Mouse (Mus musculus) spleen, adult 2 months (tissue): ENCODE results near the gene Camsap2. TPM values are rescaled to one million over a fixed set of nuclear protein-coding genes. Genes with fewer than 3 reads are reported as not detected.

Experiments
- DNase-seq, 2 experiments: peaks; one replicate each; pipeline versions ENCODE4 v3.0.0 to v3.0.0-alpha.2; 2012 to 2021; ENCODE audit warnings: low spot score in 2 of 2, low read depth in 1 of 2
- H3K27ac ChIP-seq: fragments of 200-500 bp; 2 replicates; pipeline ENCODE4 v1.5.1; 2012; ENCODE audit warnings: low read length, inconsistent platforms; ENCODE audit not compliant: insufficient read depth
- H3K27me3 ChIP-seq: fragments of 200-500 bp; 2 replicates; pipeline ENCODE4 v1.6.1; 2012; ENCODE audit warnings: mild to moderate bottlenecking, moderate library complexity, low read length, inconsistent platforms; ENCODE audit not compliant: control insufficient read depth, insufficient read depth
- H3K36me3 ChIP-seq: fragments of 200-500 bp; 2 replicates; pipeline ENCODE4 v1.6.1; 2012; ENCODE audit warnings: mild to moderate bottlenecking, low read length, inconsistent platforms; ENCODE audit not compliant: control insufficient read depth, insufficient read depth
- H3K4me1 ChIP-seq: fragments of 200-500 bp; 2 replicates; pipeline ENCODE4 v1.6.1; 2011; ENCODE audit warnings: inconsistent platforms; ENCODE audit not compliant: control insufficient read depth, insufficient read depth, insufficient read length
- H3K4me3 ChIP-seq: fragments of 200-500 bp; 2 replicates; pipeline ENCODE4 v1.5.1; 2011; ENCODE audit warnings: mild to moderate bottlenecking, inconsistent platforms; ENCODE audit not compliant: insufficient read depth, insufficient read length; ENCODE audit errors: extremely low read depth
- CTCF ChIP-seq: fragments of 200-500 bp; IDR thresholded peaks from 2 replicates; pipeline ENCODE4 v1.5.1; 2011; ENCODE audit warnings: mild to moderate bottlenecking, inconsistent platforms; ENCODE audit not compliant: insufficient read depth, insufficient read length, insufficient replicate concordance; ENCODE audit errors: extremely low read depth
- POLR2A ChIP-seq: fragments of 200-500 bp; IDR thresholded peaks from 2 replicates; pipeline ENCODE4 v1.6.1; 2011; ENCODE audit warnings: low read depth, low read length, inconsistent platforms
- WGBS: fragments of 180-500 bp; shearing (Covaris S2); methylation state at CpG from one replicate; pipeline ENCODE4 v1.1.7; 2018; 5-methylcytosine and 5-hydroxymethylcytosine counted together
- polyA plus RNA-seq: library from polyadenylated mRNA; depleted of rRNA; stranded (reverse); fragments of >200 nt; gene quantifications from 2 replicates; pipeline ENCODE4 v1.2.3, GENCODE M21; 2012

Gene Camsap2
- polyA plus RNA-seq, 1 experiment = 4.3 TPM

- H3K4me1 ChIP-seq = peaks cover 14% of the 10 kb centered on the region
These were observed 85.8 kb downstream of the Camsap2 start for GRCm38 (mm10) chr1:136259893-136260634.

GRCm38 (mm10) chr1:136259543-136259892 is 86.4 kb downstream of the Camsap2 start:
- Histone ChIP-seq H3K4me3 (peak overlapping the region; percentile 17; the same call in 1 of the 2 replicates), H3K4me1 (peaks cover 14% of the 10 kb centered on the region), H3K27me3 (peaks cover 14% of the 10 kb centered on the region)

More at GRCm38 (mm10) chr1:136259893-136260634, 85.8 kb downstream of the Camsap2 start:
- DNase-seq = no peak
- WGBS = 1% methylated on average over 94 of the region's 95 CpGs
- no peak overlapping the region for H3K27ac ChIP-seq
- no peak for TF ChIP-seq CTCF
- no peak for TF ChIP-seq POLR2A
- H3K4me3 ChIP-seq = peak overlapping the region; percentile 17; the same call in 1 of the 2 replicates
- peaks cover 14% of the 10 kb centered on the region for H3K27me3 ChIP-seq
- H3K36me3 ChIP-seq = no peaks in the 10 kb centered on the region

GRCm38 (mm10) chr1:136258495-136258894 is 87.4 kb downstream of the Camsap2 start:
- Histone ChIP-seq H3K36me3 (no peaks in the 10 kb centered on the region), H3K27ac (no peak overlapping the region), H3K27me3 (peaks cover 14% of the 10 kb centered on the region), H3K4me1 (peaks cover 15% of the 10 kb centered on the region), H3K4me3 (no peak overlapping the region)
- no peak for DNase-seq
- 52% methylated on average over 9 of the region's 9 CpGs for WGBS
- TF ChIP-seq POLR2A (no peak), CTCF (no peak)

More at GRCm38 (mm10) chr1:136259543-136259892, 86.4 kb downstream of the Camsap2 start:
- H3K27ac ChIP-seq = no peak overlapping the region
- TF ChIP-seq CTCF = no peak
- no peak for TF ChIP-seq POLR2A
- no peaks in the 10 kb centered on the region for H3K36me3 ChIP-seq
- DNase-seq = no peak
- 6% methylated on average over 16 of the region's 16 CpGs for WGBS

GRCm38 (mm10) chr1:136255657-136256056 is 90.2 kb downstream of the Camsap2 start:
- no peak overlapping the region for H3K4me3 ChIP-seq
- no peak for TF ChIP-seq CTCF
- no peak for TF ChIP-seq POLR2A
- H3K27me3 ChIP-seq = peaks cover 11% of the 10 kb centered on the region
- no peak overlapping the region for H3K27ac ChIP-seq
- 60% methylated on average over 8 of the region's 8 CpGs for WGBS
- H3K36me3 ChIP-seq = no peaks in the 10 kb centered on the region
- no peak for DNase-seq
- peaks cover 16% of the 10 kb centered on the region for H3K4me1 ChIP-seq

- peaks cover 13% of the 10 kb centered on the region for H3K4me1 ChIP-seq
These were observed 90.7 kb downstream of the Camsap2 start for GRCm38 (mm10) chr1:136255174-136255573.

GRCm38 (mm10) chr1:136254503-136255065 is 91.3 kb downstream of the Camsap2 start:
- H3K4me3 ChIP-seq = no peak overlapping the region
- peaks cover under 1% of the 10 kb centered on the region; the same call in 1 of the 2 replicates for H3K27me3 ChIP-seq
- no peaks in the 10 kb centered on the region for H3K36me3 ChIP-seq
- H3K27ac ChIP-seq = no peak overlapping the region
- DNase-seq = no peak
- TF ChIP-seq POLR2A (no peak), CTCF (no peak)
- H3K4me1 ChIP-seq = peaks cover 7% of the 10 kb centered on the region
- WGBS = 55% methylated on average over 10 of the region's 10 CpGs

More at GRCm38 (mm10) chr1:136255174-136255573, 90.7 kb downstream of the Camsap2 start:
- no peak overlapping the region for H3K4me3 ChIP-seq
- no peak overlapping the region for H3K27ac ChIP-seq
- 28% methylated on average over 6 of the region's 6 CpGs for WGBS
- H3K36me3 ChIP-seq = no peaks in the 10 kb centered on the region
- TF ChIP-seq POLR2A (no peak), CTCF (no peak)
- H3K27me3 ChIP-seq = peaks cover 6% of the 10 kb centered on the region; the same call in 1 of the 2 replicates
- no peak for DNase-seq
